Mouse (Mus musculus): Measurements from ENCODE around the gene Mis18bp1. TPM values are rescaled to one million over a fixed set of nuclear protein-coding genes. Genes with fewer than 3 reads are reported as not detected.
"Not testable (repeated sequence)": the region's sequence is repeated elsewhere in the genome, so short reads cannot be mapped to it uniquely, and the experiment has no call there.

Mis18bp1 gene
- polyA plus RNA-seq, 1 experiment: 18.1 TPM

DNA sequence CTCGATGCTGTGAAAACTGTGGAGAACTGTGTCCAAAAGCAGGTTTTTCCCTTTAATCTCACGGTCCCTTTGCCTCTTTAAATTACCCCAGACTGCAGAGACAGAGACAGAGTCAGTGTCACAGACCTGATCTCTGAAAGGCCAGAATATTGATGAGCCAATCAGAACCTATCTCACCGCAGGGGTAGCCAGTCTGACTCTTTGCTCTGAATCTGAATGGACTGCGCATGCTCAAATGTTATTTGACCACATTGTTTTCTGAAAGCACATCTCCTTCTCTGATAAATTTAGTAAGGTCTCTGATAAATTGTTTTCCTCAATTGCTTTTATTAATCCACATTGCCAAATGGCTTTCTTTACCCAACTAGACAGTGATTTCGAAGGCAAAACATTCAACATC lies 53.0 kb downstream of the Mis18bp1 start:
- TF ChIP-seq CTCF (IDR thresholded peaks at IDR 0.05; ENCODE audit: borderline replicate concordance, insufficient read depth, low read length) (no peak), POLR2A (IDR thresholded peaks at IDR 0.05; ENCODE audit: low read depth, low read length) (no peak)
- H3K4me1 ChIP-seq (ENCODE audit: control insufficient read depth, insufficient read depth, low read length): no peaks in the 10 kb centered on the region
- H3K4me3 ChIP-seq (ENCODE audit: insufficient read depth, low read length): no peak overlapping the region
- H3K27ac ChIP-seq (ENCODE audit: insufficient read depth, low read length): no peak overlapping the region

DNA sequence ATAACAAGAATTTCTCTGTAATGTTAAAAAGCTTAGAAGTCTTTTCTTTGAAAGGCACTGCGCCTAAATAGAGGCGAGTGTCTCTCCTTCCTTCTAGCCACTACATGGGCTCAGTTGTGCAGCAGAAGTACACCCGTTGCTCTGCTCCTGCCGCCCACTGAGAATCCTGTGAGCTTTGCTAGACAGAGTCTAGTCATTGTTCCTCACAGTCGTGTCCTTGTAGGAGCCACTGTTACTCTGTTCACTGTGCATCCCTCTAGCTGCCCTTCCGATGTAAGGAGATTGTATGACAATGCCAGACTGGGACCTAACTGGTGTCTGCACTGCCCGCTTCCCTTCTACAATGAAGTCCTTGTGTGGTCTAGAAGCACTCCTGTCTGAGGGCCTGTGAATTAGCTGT lies 53.4 kb downstream of the Mis18bp1 start:
- Histone ChIP-seq H3K4me1 (ENCODE audit: control insufficient read depth, insufficient read depth, low read length) (no peaks in the 10 kb centered on the region), H3K4me3 (ENCODE audit: insufficient read depth, low read length) (no peak overlapping the region), H3K27ac (ENCODE audit: insufficient read depth, low read length) (no peak overlapping the region)
- TF ChIP-seq POLR2A (IDR thresholded peaks at IDR 0.05; ENCODE audit: low read depth, low read length): no peak
- TF ChIP-seq CTCF (IDR thresholded peaks at IDR 0.05; ENCODE audit: borderline replicate concordance, insufficient read depth, low read length): no peak

DNA sequence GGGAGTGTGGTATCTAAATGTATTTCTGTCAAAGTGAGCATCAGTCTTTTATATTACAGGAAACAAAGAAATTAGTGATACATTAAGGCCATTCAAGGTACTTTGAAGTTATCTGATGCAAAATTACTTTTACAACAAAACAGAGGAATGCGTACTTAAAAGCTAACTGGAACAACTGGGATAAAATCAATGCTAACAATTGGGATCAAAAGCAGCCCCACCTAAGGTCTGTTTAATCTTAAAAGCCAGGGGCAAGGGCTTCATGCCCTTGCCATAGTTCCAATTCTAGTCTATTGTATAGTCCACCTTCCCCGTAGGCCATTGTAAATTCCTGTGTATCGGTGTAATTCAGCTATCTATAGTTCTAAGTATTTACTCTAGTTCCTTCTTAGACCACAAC lies 57.4 kb downstream of the Mis18bp1 start:
- H3K27ac ChIP-seq (ENCODE audit: insufficient read depth, low read length); H3K4me1 ChIP-seq (ENCODE audit: control insufficient read depth, insufficient read depth, low read length); H3K4me3 ChIP-seq (ENCODE audit: insufficient read depth, low read length): not testable (repeated sequence)

DNA sequence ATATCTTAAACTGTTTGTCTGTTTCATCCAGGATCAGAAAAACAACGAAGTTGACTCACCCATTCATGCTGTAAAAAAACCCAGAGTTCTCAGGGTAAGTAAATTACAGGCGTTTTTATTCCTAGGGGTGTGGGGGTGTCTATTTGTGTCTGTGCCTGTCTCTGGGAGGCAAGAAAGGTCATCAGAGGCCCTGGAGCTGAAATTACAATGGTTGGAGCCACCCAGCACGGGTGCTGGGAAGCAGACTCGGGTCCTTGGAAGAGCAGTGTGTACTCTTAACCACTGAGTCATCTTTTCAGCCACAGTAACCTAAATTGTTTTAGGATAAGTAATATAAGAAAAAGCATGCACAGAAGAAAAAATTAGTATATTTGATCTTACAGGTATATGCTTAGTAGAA lies 58.5 kb downstream of the Mis18bp1 start:
- TF ChIP-seq POLR2A (IDR thresholded peaks at IDR 0.05; ENCODE audit: low read depth, low read length) (no peak), CTCF (IDR thresholded peaks at IDR 0.05; ENCODE audit: borderline replicate concordance, insufficient read depth, low read length) (no peak)
- Histone ChIP-seq H3K4me1 (ENCODE audit: control insufficient read depth, insufficient read depth, low read length) (no peaks in the 10 kb centered on the region), H3K27ac (ENCODE audit: insufficient read depth, low read length) (no peak overlapping the region), H3K4me3 (ENCODE audit: insufficient read depth, low read length) (no peak overlapping the region)

DNA sequence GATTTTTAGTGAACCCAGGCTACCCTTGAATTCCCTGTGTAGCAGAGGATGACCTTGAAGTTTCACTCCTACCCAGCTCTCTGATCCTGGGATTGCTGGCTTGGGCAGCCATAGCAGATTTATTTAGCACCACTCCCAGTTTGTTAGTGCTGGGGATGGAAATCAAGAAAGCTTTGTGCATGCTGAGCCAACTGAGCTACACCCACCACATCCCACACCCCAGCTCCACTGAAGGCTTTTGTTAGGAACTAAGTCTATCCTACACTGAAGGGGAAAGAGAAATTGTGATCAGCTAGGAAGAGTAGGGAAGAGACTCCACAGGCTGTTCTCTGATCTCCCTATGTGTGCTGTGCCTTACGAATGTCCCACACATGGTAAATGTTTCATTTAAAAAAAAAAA lies 59.6 kb downstream of the Mis18bp1 start:
- TF ChIP-seq CTCF (IDR thresholded peaks at IDR 0.05; ENCODE audit: borderline replicate concordance, insufficient read depth, low read length) (no peak), POLR2A (IDR thresholded peaks at IDR 0.05; ENCODE audit: low read depth, low read length) (no peak)
- Histone ChIP-seq H3K4me1 (ENCODE audit: control insufficient read depth, insufficient read depth, low read length) (no peaks in the 10 kb centered on the region), H3K4me3 (ENCODE audit: insufficient read depth, low read length) (no peak overlapping the region), H3K27ac (ENCODE audit: insufficient read depth, low read length) (no peak overlapping the region)

DNA sequence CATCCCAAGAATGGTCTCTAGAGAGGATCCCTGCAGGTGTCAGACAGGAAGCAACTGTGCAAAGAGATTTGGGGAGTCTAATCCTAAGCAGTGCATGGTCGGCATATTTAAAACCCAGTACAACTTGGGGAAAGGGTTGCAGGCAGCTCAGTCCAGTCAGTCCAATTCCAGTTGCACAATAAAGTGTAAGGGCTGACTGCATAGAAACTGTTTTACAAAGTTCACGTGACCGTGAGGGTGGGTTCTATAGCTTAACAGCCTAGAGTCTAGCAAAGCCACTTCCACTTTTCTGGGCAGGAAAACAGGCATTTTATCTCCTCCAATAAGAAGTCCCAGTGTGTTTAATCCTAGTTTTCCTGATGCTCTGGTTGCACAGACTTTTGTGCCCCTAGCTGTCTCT lies 60.9 kb downstream of the Mis18bp1 start:
- TF ChIP-seq POLR2A (IDR thresholded peaks at IDR 0.05; ENCODE audit: low read depth, low read length): no peak
- TF ChIP-seq CTCF (IDR thresholded peaks at IDR 0.05; ENCODE audit: borderline replicate concordance, insufficient read depth, low read length): no peak

DNA sequence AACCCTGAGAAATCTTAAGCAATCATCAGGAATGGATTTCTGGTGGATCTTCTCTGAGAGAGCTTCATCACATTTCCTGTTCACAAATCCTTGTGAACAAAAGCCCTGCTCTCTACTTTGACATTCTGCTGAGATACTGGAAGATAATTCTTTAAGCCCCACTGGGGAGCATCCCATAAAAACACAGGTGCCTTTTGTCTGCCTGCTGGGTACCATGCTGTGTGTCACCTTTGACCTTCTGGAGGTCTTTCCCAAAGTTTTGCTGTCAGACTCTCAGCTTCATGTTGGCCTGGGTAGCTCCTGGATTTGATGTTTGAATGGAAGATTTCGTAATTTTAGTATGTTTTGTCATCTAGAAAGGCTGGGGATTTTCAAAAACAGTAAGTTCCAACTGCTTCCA lies 63.7 kb downstream of the Mis18bp1 start:
- TF ChIP-seq CTCF (IDR thresholded peaks at IDR 0.05; ENCODE audit: borderline replicate concordance, insufficient read depth, low read length): no peak
- no peak for TF ChIP-seq POLR2A (IDR thresholded peaks at IDR 0.05; ENCODE audit: low read depth, low read length)

More for the DNA sequence above, 60.9 kb downstream of the Mis18bp1 start:
- Histone ChIP-seq H3K4me1 (ENCODE audit: control insufficient read depth, insufficient read depth, low read length) (no peaks in the 10 kb centered on the region), H3K4me3 (ENCODE audit: insufficient read depth, low read length) (no peak overlapping the region), H3K27ac (ENCODE audit: insufficient read depth, low read length) (no peak overlapping the region)

More for the DNA sequence above, 63.7 kb downstream of the Mis18bp1 start:
- Histone ChIP-seq H3K4me1 (ENCODE audit: control insufficient read depth, insufficient read depth, low read length) (no peaks in the 10 kb centered on the region), H3K27ac (ENCODE audit: insufficient read depth, low read length) (no peak overlapping the region), H3K4me3 (ENCODE audit: insufficient read depth, low read length) (no peak overlapping the region)

Other genes starting within 250 kb of the Mis18bp1 start
- 13.0 and 14.2 TPM in 2 replicates for gene Klhl28, start 207.1 kb downstream of the Mis18bp1 start, polyA plus RNA-seq (2011; ENCODE audit: insufficient read length, low read depth, missing spikeins)
- gene Togaram1, start 206.8 kb downstream of the Mis18bp1 start, polyA plus RNA-seq (2011; ENCODE audit: insufficient read length, low read depth, missing spikeins): 25.6 and 26.2 TPM in 2 replicates
- gene Prpf39, start 136.3 kb downstream of the Mis18bp1 start, polyA plus RNA-seq (2011; ENCODE audit: insufficient read length, low read depth, missing spikeins): 55.9 and 61.0 TPM in 2 replicates
- 181 and 187 TPM in 2 replicates for gene Fkbp3, start 98.6 kb downstream of the Mis18bp1 start, polyA plus RNA-seq (2011; ENCODE audit: insufficient read length, low read depth, missing spikeins)
- gene Fancm, start 97.0 kb downstream of the Mis18bp1 start, polyA plus RNA-seq (2011; ENCODE audit: insufficient read length, low read depth, missing spikeins): 9.2 and 12.7 TPM in 2 replicates
- 0.32 TPM in 1 of 2 replicates, not detected in the other for gene Wdr20rt, start 52.9 kb upstream of the Mis18bp1 start, polyA plus RNA-seq (2011; ENCODE audit: insufficient read length, low read depth, missing spikeins)